Mouse (Mus musculus): Measurements from ENCODE around the gene Ganab. TPM values are rescaled to one million over a fixed set of nuclear protein-coding genes. Genes with fewer than 3 reads are reported as not detected.

Gene Ganab
- total RNA-seq, 2 experiments from 2014 or later: 30.7 to 34.3 TPM

- intact Hi-C loops (cut with DNase I; ENCODE audit: low total_unique reads): no loop called here
- no peak for DNase-seq
These were observed 23.9 kb downstream of the Ganab start for GRCm38 (mm10) chr19:8921741-8922140.

- DNase-seq: no peak
- intact Hi-C loops (cut with DNase I; ENCODE audit: low total_unique reads): no loop called here
These were observed 28.9 kb downstream of the Ganab start for GRCm38 (mm10) chr19:8926766-8927165.

GRCm38 (mm10) chr19:8927891-8928525 is 30.1 kb downstream of the Ganab start:
- intact Hi-C loops (cut with DNase I; ENCODE audit: low total_unique reads): no loop called here
- DNase-seq: no peak

GRCm38 (mm10) chr19:8928689-8929223 is 30.9 kb downstream of the Ganab start:
- DNase-seq: no peak
- intact Hi-C loops (cut with DNase I; ENCODE audit: low total_unique reads): no loop called here

- intact Hi-C loops (cut with DNase I; ENCODE audit: low total_unique reads): no loop called here
- peak; percentile 91 for DNase-seq
These were observed 31.6 kb downstream of the Ganab start, which contains the start of the genes Rom1 and Eml3 for GRCm38 (mm10) chr19:8929224-8930088. Rom1 (minus strand) TSS chr19:8929356. Eml3 (plus strand) TSS chr19:8929552.

- intact Hi-C loops (cut with DNase I; ENCODE audit: low total_unique reads): no loop called here
- DNase-seq: no peak
These were observed 32.2 kb downstream of the Ganab start for GRCm38 (mm10) chr19:8930117-8930516.

- intact Hi-C loops (cut with DNase I; ENCODE audit: low total_unique reads): no loop called here
- no peak for DNase-seq
These were observed 32.9 kb downstream of the Ganab start for GRCm38 (mm10) chr19:8930771-8931170.

GRCm38 (mm10) chr19:8936736-8937135 is 38.9 kb downstream of the Ganab start:
- no peak for DNase-seq
- intact Hi-C loops (cut with DNase I; ENCODE audit: low total_unique reads): no loop called here

- intact Hi-C loops (cut with DNase I; ENCODE audit: low total_unique reads): no loop called here
- DNase-seq: no peak
These were observed 42.8 kb downstream of the Ganab start for GRCm38 (mm10) chr19:8940526-8941133.

- intact Hi-C loops (cut with DNase I; ENCODE audit: low total_unique reads): no loop called here
- DNase-seq: no peak
These were observed 43.3 kb downstream of the Ganab start for GRCm38 (mm10) chr19:8941136-8941514.

- peak; percentile 98 for DNase-seq
- intact Hi-C loops (cut with DNase I; ENCODE audit: low total_unique reads): no loop called here
These were observed 43.8 kb downstream of the Ganab start, which contains the start of gene Mta2 for GRCm38 (mm10) chr19:8941515-8942217. Mta2 (plus strand) TSS chr19:8941875.

- peak; percentile 58 for DNase-seq
- intact Hi-C loops (cut with DNase I; ENCODE audit: low total_unique reads): no loop called here
These were observed 44.5 kb downstream of the Ganab start for GRCm38 (mm10) chr19:8942276-8942964.

- intact Hi-C loops (cut with DNase I; ENCODE audit: low total_unique reads): no loop called here
These were observed 45.2 kb downstream of the Ganab start for GRCm38 (mm10) chr19:8943047-8943446.

GRCm38 (mm10) chr19:8944062-8944461 is 46.2 kb downstream of the Ganab start:
- intact Hi-C loops (cut with DNase I; ENCODE audit: low total_unique reads): no loop called here
- DNase-seq: no peak

More at GRCm38 (mm10) chr19:8943047-8943446, 45.2 kb downstream of the Ganab start:
- DNase-seq: no peak

- intact Hi-C loops (cut with DNase I; ENCODE audit: low total_unique reads): no loop called here
- peak; percentile 82 for DNase-seq
These were observed 46.9 kb downstream of the Ganab start for GRCm38 (mm10) chr19:8944750-8945149.

GRCm38 (mm10) chr19:8945251-8945650 is 47.4 kb downstream of the Ganab start:
- no peak for DNase-seq
- intact Hi-C loops (cut with DNase I; ENCODE audit: low total_unique reads): no loop called here

- intact Hi-C loops (cut with DNase I; ENCODE audit: low total_unique reads): no loop called here
- no peak for DNase-seq
These were observed 49.1 kb downstream of the Ganab start for GRCm38 (mm10) chr19:8946929-8947328.

GRCm38 (mm10) chr19:8950190-8950589 is 52.3 kb downstream of the Ganab start:
- DNase-seq: no peak
- intact Hi-C loops (cut with DNase I; ENCODE audit: low total_unique reads): loop anchor here (10.0 kb wide), 1 partner anchor 45 kb away; no protein-coding TSS in a partner anchor

- no peak for DNase-seq
- intact Hi-C loops (cut with DNase I; ENCODE audit: low total_unique reads): loop anchor here (10.0 kb wide), 1 partner anchor 47 kb away; no protein-coding TSS in a partner anchor
These were observed 54.4 kb downstream of the Ganab start for GRCm38 (mm10) chr19:8952241-8952640.

All from gastrocnemius, postnatal 14 days (tissue).